Mouse (Mus musculus) limb, embryonic 10.5 days (tissue): ENCODE results near the gene Cltb. TPM values are rescaled to one million over a fixed set of nuclear protein-coding genes. Genes with fewer than 3 reads are reported as not detected.
A peak's percentile ranks its signal among the peaks of the same experiment; 100 is the strongest.

Experiments
- DNase-seq: peaks from one replicate; pipeline ENCODE4 v3.0.0-alpha.2; 2017; ENCODE audit warnings: low spot score
- H3K27ac ChIP-seq: fragments of 300-500 bp; sonication (generic); 2 replicates; pipeline ENCODE4 v1.5.1; 2016; ENCODE audit warnings: mild to moderate bottlenecking
- H3K27me3 ChIP-seq: fragments of 300-500 bp; sonication (generic); 2 replicates; pipeline ENCODE4 v1.6.1; 2016; ENCODE audit warnings: low read depth, mild to moderate bottlenecking; ENCODE audit not compliant: poor library complexity, severe bottlenecking
- H3K36me3 ChIP-seq: fragments of 300-500 bp; sonication (generic); 2 replicates; pipeline ENCODE4 v1.6.1; 2016; ENCODE audit warnings: mild to moderate bottlenecking, moderate library complexity
- H3K4me1 ChIP-seq: fragments of 300-500 bp; sonication (generic); 2 replicates; pipeline ENCODE4 v1.6.1; 2016
- H3K4me3 ChIP-seq: fragments of 300-500 bp; sonication (generic); 2 replicates; pipeline ENCODE4 v1.5.1; 2016; ENCODE audit warnings: mild to moderate bottlenecking, moderate library complexity
- H3K9me3 ChIP-seq: fragments of 300-500 bp; sonication (generic); replicated peaks from 2 replicates; pipeline ENCODE4 v1.6.1; 2016; ENCODE audit warnings: mild to moderate bottlenecking
- WGBS: fragments of 180-500 bp; shearing (Covaris S2); methylation state at CpG from one replicate; pipeline ENCODE4 v1.1.7; 2016; 5-methylcytosine and 5-hydroxymethylcytosine counted together
- polyA plus RNA-seq: library from polyadenylated mRNA; unstranded; fragments of >200 nt; fragmentation: Nextera tagmentation; extraction: Ambion mirVana; gene quantifications from 2 replicates; pipeline ENCODE4 v1.2.1, GENCODE M21; 2016

Cltb gene
- polyA plus RNA-seq, 1 experiment from 2014 or later, result 12.3 TPM

GRCm38 (mm10) chr13:54589996-54590951, 20.9 kb downstream of the Cltb start, which contains the start of the genes Nop16 and Higd2a:
Gene Nop16 (minus strand): TSS chr13:54590090.
Gene Higd2a (plus strand): TSS chr13:54590207.
- Histone ChIP-seq H3K4me1 (peaks cover 11% of the 10 kb centered on the region), H3K27me3 (no peaks in the 10 kb centered on the region), H3K9me3 (no peaks in the 10 kb centered on the region), H3K4me3 (peak within 1 kb of the TSS; percentile 79), H3K27ac (peak within 1 kb of the TSS; percentile 85), H3K36me3 (peaks cover 47% of the 10 kb centered on the region)
- WGBS, result under 1% methylated on average over 51 of the region's 51 CpGs
- DNase-seq, result peak; percentile 93

GRCm38 (mm10) chr13:54589414-54589995, 21.6 kb downstream of the Cltb start:
- no peak for DNase-seq
- Histone ChIP-seq H3K27ac (peak overlapping the region; percentile 84), H3K4me3 (peak overlapping the region; percentile 79), H3K9me3 (no peaks in the 10 kb centered on the region), H3K27me3 (no peaks in the 10 kb centered on the region), H3K4me1 (peaks cover 11% of the 10 kb centered on the region), H3K36me3 (peaks cover 54% of the 10 kb centered on the region)
- 2% methylated on average over 24 of the region's 24 CpGs for WGBS

DNA sequence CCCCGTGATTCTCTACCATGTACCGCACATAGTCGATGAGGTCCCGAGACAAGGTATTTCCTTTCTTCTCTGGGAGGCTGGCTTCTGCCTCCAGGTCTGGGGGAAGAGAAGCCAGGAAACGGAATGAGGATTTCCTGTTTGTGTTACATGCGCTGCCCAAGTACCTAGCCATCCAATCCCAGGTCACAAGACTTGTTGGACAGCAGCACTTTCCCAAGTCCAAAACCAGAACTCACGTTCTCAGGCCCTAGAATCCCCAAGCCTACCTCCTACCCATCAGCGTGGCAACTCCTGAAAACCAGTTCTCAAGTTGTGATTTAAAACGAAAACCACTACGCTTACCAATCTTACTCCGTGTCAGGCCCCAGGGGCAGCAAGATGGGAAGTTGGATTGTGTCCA, 25.3 kb downstream of the Cltb start:
- Histone ChIP-seq H3K27ac (no peak overlapping the region), H3K27me3 (no peaks in the 10 kb centered on the region), H3K9me3 (no peaks in the 10 kb centered on the region), H3K4me3 (no peak overlapping the region), H3K36me3 (peaks cover 77% of the 10 kb centered on the region), H3K4me1 (peaks cover under 1% of the 10 kb centered on the region; the same call in 1 of the 2 replicates)
- WGBS, result 88% methylated on average over 11 of the region's 11 CpGs
- DNase-seq, result no peak

DNA sequence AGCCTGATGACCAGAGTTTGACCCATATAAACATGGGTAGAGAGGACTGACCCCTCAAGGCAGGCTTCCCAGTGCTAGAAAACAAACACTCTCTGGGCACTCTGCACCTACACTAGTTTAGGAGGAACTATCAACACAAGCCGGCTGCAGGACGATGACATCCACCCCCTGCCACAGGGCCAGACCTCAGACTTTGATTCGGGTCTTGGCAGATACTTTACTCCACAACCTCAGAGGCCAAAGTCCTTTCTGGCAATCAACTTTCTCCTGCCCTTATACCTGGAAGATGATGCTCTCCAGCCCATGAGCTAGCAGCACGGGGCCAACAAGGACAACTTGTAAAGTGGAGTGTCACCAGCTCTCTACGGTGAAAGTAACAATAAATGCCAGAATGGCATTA, 28.3 kb downstream of the Cltb start:
- DNase-seq, result no peak
- Histone ChIP-seq H3K27ac (no peak overlapping the region), H3K36me3 (peaks cover 100% of the 10 kb centered on the region), H3K27me3 (no peaks in the 10 kb centered on the region), H3K9me3 (no peaks in the 10 kb centered on the region), H3K4me1 (no peaks in the 10 kb centered on the region; the same call in 1 of the 2 replicates), H3K4me3 (no peak overlapping the region)
- WGBS, result 94% methylated on average over 5 of the region's 5 CpGs

DNA sequence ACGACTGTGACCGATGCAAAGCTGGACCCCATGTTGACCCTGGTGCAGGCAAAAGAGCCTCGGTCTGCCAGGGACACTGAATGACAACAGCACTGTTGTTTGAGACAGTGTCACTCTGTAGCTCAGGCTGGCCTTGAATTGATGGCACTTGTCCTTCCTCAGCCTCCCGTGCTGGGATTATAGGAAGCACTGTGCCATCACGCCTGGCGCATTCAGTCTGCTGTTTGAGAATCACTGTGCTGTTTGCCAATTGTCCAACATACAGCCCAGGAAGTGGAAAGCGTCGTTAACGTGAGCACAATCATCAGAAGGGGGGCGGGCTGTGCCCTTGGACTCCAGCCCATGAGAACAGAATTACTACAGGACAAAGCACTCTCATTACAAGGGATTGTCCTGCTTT, 29.0 kb downstream of the Cltb start:
- no peak overlapping the region for H3K27ac ChIP-seq
- H3K9me3 ChIP-seq, result no peaks in the 10 kb centered on the region

DNA sequence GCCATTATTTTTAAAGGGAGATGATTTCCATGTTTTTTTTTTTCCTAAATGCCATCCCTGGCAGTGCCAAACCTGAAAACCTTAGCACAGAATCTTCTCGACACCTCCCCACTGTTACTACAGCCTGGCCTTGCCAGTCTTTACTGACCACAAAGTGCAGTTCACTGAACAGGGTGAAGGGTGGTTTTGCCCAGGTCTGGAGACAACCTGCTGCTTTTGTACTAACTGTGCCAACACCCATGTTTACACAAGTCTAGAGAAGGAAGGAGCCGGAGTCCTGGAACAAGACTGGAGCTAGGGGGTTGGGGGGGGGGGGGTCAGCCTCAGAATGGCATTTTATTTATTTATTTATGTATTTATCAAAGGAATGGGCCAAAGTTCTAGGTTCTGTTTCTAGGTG, 29.8 kb downstream of the Cltb start:
- Histone ChIP-seq H3K9me3 (no peaks in the 10 kb centered on the region), H3K36me3 (peaks cover 100% of the 10 kb centered on the region), H3K4me3 (no peak overlapping the region), H3K4me1 (no peaks in the 10 kb centered on the region; the same call in none of the 2 replicates), H3K27me3 (no peaks in the 10 kb centered on the region), H3K27ac (no peak overlapping the region)
- WGBS, result 86% methylated on average over 2 of the region's 2 CpGs
- no peak for DNase-seq

More for the DNA sequence above, 29.0 kb downstream of the Cltb start:
- DNase-seq, result no peak
- no peaks in the 10 kb centered on the region for H3K27me3 ChIP-seq
- H3K4me1 ChIP-seq, result no peaks in the 10 kb centered on the region; the same call in 1 of the 2 replicates
- H3K4me3 ChIP-seq, result no peak overlapping the region
- 92% methylated on average over 10 of the region's 10 CpGs for WGBS
- peaks cover 100% of the 10 kb centered on the region for H3K36me3 ChIP-seq

DNA sequence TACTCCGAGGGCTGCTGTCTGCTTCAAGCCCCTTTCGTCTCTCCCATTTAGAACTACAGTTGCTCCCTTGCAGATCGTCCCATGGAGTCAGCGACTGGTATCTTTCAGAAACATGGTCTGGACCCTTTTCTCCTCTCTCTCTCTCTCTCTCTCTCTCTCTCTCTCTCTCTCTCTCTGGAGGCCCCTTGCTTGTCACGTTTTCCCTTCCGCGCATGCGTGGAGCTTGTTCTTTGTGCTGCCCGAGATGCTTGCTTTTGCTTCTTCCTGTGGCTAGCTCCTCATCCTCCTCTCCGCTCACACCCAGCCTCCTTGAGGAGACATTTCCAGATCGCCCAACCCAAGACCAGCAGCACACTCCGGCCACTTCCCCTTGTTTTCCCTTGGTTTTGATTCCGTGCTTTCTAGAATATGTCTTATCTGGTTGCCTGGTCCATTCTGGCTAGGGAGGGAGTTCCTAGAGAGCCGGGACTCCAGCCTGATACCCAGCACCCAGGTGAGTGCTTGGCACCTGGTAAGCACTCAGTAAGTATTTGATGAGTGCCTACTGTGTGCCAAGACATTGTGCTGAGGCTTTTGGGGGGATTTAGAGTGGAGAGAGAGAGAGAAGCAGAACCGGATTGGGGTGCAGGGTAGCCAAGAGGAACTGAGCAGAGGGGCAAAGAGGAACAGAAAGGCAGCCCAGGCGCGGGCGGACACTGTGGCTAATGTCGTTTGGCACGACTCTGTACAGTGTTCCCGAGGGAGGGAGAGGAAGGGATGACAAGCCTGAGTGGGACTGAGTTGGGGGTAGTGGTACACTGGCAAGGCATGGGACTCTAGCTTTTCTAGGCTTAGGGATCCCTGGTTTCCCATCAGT, 33.3 kb downstream of the Cltb start:
- DNase-seq, result no peak
- Histone ChIP-seq H3K4me3 (no peak overlapping the region), H3K36me3 (peaks cover 69% of the 10 kb centered on the region), H3K4me1 (peaks cover 21% of the 10 kb centered on the region), H3K27ac (no peak overlapping the region), H3K9me3 (no peaks in the 10 kb centered on the region), H3K27me3 (peaks cover 15% of the 10 kb centered on the region)
- 86% methylated on average over 21 of the region's 21 CpGs for WGBS

DNA sequence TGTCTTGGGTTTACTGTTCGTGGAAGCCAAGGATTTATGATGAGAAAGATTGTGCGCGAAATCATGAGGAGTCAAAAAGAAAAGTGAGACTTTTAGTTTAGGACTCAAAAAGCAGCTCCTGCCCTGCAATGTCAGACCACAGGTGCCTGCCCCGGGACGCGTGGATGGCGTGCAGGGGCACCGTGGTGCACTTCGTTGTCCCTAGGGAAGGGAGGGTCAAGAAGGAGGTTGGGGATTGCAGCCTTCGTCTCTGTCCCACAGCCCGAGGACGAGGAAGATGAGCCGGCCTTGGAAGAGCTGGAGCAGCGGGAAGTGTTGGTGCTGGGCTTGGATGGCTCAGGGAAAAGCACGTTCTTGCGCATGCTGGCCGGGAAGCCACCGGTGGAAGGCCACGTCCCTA, 35.7 kb downstream of the Cltb start:
- H3K36me3 ChIP-seq, result peaks cover 45% of the 10 kb centered on the region
- peak overlapping the region; percentile 96 for H3K27ac ChIP-seq
- peaks cover 21% of the 10 kb centered on the region for H3K4me1 ChIP-seq
- H3K4me3 ChIP-seq, result peak overlapping the region; percentile 97
- peak; percentile 41 for DNase-seq
- 5% methylated on average over 19 of the region's 19 CpGs for WGBS
- H3K27me3 ChIP-seq, result peaks cover 18% of the 10 kb centered on the region
- H3K9me3 ChIP-seq, result no peaks in the 10 kb centered on the region

DNA sequence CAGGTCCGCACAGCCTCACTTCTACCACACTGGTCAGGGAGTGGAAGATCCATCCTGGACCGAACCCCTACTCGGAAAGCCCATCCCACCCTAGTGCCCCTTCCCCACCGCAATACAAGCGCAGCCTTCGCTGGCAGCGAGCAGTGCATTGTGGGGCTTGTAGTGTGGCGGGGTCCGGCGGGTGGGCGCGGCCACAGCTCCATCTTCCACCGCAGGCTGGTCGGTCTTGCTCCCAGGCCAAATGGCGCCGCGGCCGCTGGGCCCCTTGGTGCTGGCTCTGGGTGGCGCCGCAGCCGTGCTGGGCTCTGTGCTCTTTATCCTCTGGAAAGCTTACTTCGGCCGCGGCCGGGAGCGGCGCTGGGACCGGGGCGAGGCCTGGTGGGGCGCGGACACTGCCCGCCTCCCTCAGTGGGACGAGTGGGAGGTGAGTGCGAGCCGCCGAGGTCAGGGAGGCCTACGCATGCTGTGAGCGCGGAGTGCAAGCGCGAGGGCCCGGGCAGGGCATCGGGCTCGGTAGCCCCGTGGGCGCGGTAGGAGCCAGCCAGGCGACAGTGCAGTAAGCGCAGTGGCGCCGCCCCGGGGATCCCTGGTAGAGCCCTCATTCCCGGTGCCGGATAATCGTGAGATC, 36.2 kb downstream of the Cltb start, which contains the start of gene Arl10:
TSS of gene Arl10 (plus strand) at position 162 of the 628 bp plus-strand sequence.
- H3K27ac ChIP-seq, result peak within 1 kb of the TSS; percentile 96
- H3K9me3 ChIP-seq, result no peaks in the 10 kb centered on the region
- peaks cover 18% of the 10 kb centered on the region for H3K27me3 ChIP-seq
- H3K36me3 ChIP-seq, result peaks cover 39% of the 10 kb centered on the region
- WGBS, result 0% methylated on average over 55 of the region's 55 CpGs
- H3K4me3 ChIP-seq, result peak within 1 kb of the TSS; percentile 97
- H3K4me1 ChIP-seq, result peaks cover 21% of the 10 kb centered on the region
- peak; percentile 89 for DNase-seq

GRCm38 (mm10) chr13:54572621-54573020, 38.5 kb downstream of the Cltb start:
- H3K27me3 ChIP-seq, result peaks cover 18% of the 10 kb centered on the region
- WGBS, result 84% methylated on average over 4 of the region's 4 CpGs
- no peaks in the 10 kb centered on the region for H3K9me3 ChIP-seq
- peaks cover 16% of the 10 kb centered on the region for H3K36me3 ChIP-seq
- H3K4me1 ChIP-seq, result peaks cover 21% of the 10 kb centered on the region
- H3K4me3 ChIP-seq, result no peak overlapping the region
- DNase-seq, result no peak
- no peak overlapping the region for H3K27ac ChIP-seq

DNA sequence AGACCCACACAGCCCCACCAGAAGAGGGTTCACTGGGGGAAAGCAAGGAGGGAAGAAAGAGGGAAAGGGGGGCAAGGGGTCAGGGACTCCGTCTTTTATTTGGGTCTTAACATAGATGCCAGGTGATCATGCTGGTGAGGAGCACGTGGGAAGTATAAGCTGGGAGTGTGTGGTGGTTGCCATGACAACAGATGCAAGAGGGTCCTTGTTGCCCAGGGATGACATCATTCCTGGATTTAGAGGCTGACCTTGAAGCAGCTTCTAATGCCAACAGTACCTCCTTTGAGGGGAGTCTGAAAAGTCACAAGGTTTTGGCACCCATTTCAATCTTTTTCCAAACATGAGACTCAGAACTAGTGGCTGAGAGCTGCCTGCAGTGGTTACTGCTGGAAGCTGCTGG, 39.5 kb downstream of the Cltb start:
- peaks cover 21% of the 10 kb centered on the region for H3K4me1 ChIP-seq
- 59% methylated on average over 2 of the region's 2 CpGs for WGBS
- no peak overlapping the region for H3K27ac ChIP-seq
- H3K9me3 ChIP-seq, result no peaks in the 10 kb centered on the region
- H3K36me3 ChIP-seq, result peaks cover 6% of the 10 kb centered on the region
- no peak for DNase-seq
- peaks cover 18% of the 10 kb centered on the region for H3K27me3 ChIP-seq
- no peak overlapping the region for H3K4me3 ChIP-seq

GRCm38 (mm10) chr13:54570736-54571135, 40.4 kb downstream of the Cltb start:
- DNase-seq, result no peak
- no peaks in the 10 kb centered on the region for H3K9me3 ChIP-seq
- WGBS, result 82% methylated on average over 4 of the region's 4 CpGs

More at GRCm38 (mm10) chr13:54570736-54571135, 40.4 kb downstream of the Cltb start:
- no peaks in the 10 kb centered on the region for H3K36me3 ChIP-seq
- H3K27me3 ChIP-seq, result peaks cover 18% of the 10 kb centered on the region
- no peak overlapping the region for H3K4me3 ChIP-seq
- H3K27ac ChIP-seq, result no peak overlapping the region
- peaks cover 17% of the 10 kb centered on the region for H3K4me1 ChIP-seq
